Mouse (Mus musculus): ENCODE results near the gene Utrn. TPM values are rescaled to one million over a fixed set of nuclear protein-coding genes. Genes with fewer than 3 reads are reported as not detected.

The Utrn gene
- total RNA-seq, 1 experiment from 2014 or later: 95.5 TPM

GRCm38 (mm10) chr10:12729033-12729432 is 140.1 kb downstream of the Utrn start:
- DNase-seq: no peak

- no peak for DNase-seq
Observed at GRCm38 (mm10) chr10:12727881-12728280, 141.3 kb downstream of the Utrn start.

GRCm38 (mm10) chr10:12726041-12726608 is 143.0 kb downstream of the Utrn start:
- DNase-seq: no peak

- DNase-seq: peak; percentile 19
Observed at GRCm38 (mm10) chr10:12724247-12725001, 144.7 kb downstream of the Utrn start.

- DNase-seq: no peak
Observed at GRCm38 (mm10) chr10:12723269-12723668, 145.9 kb downstream of the Utrn start.

- DNase-seq: no peak
Observed at GRCm38 (mm10) chr10:12722111-12722510, 147.1 kb downstream of the Utrn start.

GRCm38 (mm10) chr10:12718386-12718785 is 150.8 kb downstream of the Utrn start:
- DNase-seq: no peak

- no peak for DNase-seq
Observed at GRCm38 (mm10) chr10:12717381-12717780, 151.8 kb downstream of the Utrn start.

GRCm38 (mm10) chr10:12716657-12717327 is 152.4 kb downstream of the Utrn start:
- DNase-seq: no peak

- DNase-seq: no peak
Observed at GRCm38 (mm10) chr10:12713236-12713855, 155.8 kb downstream of the Utrn start.

GRCm38 (mm10) chr10:12711332-12711831 is 157.8 kb downstream of the Utrn start:
- DNase-seq: no peak

GRCm38 (mm10) chr10:12706516-12706915 is 162.6 kb downstream of the Utrn start:
- DNase-seq: no peak

- no peak for DNase-seq
Observed at GRCm38 (mm10) chr10:12705990-12706389, 163.2 kb downstream of the Utrn start.

GRCm38 (mm10) chr10:12704290-12704689 is 164.9 kb downstream of the Utrn start:
- DNase-seq: no peak

GRCm38 (mm10) chr10:12703526-12703925 is 165.6 kb downstream of the Utrn start:
- DNase-seq: no peak

- no peak for DNase-seq
Observed at GRCm38 (mm10) chr10:12702140-12702539, 167.0 kb downstream of the Utrn start.

- DNase-seq: peak; percentile 18
Observed at GRCm38 (mm10) chr10:12701694-12702093, 167.5 kb downstream of the Utrn start.

- peak; percentile 19 for DNase-seq
Observed at GRCm38 (mm10) chr10:12700576-12700975, 168.6 kb downstream of the Utrn start.

GRCm38 (mm10) chr10:12697902-12698301 is 171.3 kb downstream of the Utrn start:
- no peak for DNase-seq

GRCm38 (mm10) chr10:12696704-12697103 is 172.5 kb downstream of the Utrn start:
- no peak for DNase-seq

GRCm38 (mm10) chr10:12694774-12695173 is 174.4 kb downstream of the Utrn start:
- DNase-seq: peak; percentile 23

- peak; percentile 86 for DNase-seq
Observed at GRCm38 (mm10) chr10:12690601-12691000, 178.6 kb downstream of the Utrn start.

- no peak for DNase-seq
Observed at GRCm38 (mm10) chr10:12685683-12686082, 183.5 kb downstream of the Utrn start.

All from adrenal gland, postnatal 14 days (tissue).